Mouse (Mus musculus) hindbrain, embryonic 16.5 days (tissue): Measurements from ENCODE around the gene Dapk2. TPM values are rescaled to one million over a fixed set of nuclear protein-coding genes. Genes with fewer than 3 reads are reported as not detected.

ENCODE experiments used
- ATAC-seq: fragments of 200-750 bp; cut with Nextera tagmentation; 2 replicates; pipeline ENCODE4 v1.8.0; 2017; ENCODE audit warnings: moderate TSS enrichment, moderate library complexity
- H3K27ac ChIP-seq: fragments of 300-500 bp; sonication (generic); 2 replicates; pipeline ENCODE4 v1.5.1; 2014; ENCODE audit warnings: low read depth, mild to moderate bottlenecking, control low read depth, low read length, moderate library complexity
- H3K27me3 ChIP-seq: fragments of 300-500 bp; sonication (generic); replicated peaks from 2 replicates; pipeline ENCODE4 v1.6.1; 2014; ENCODE audit warnings: low read length; ENCODE audit not compliant: control insufficient read depth, insufficient read depth
- H3K36me3 ChIP-seq: fragments of 300-500 bp; sonication (generic); 2 replicates; pipeline ENCODE4 v1.6.1; 2014; ENCODE audit warnings: mild to moderate bottlenecking, low read length, moderate library complexity, mixed read lengths; ENCODE audit not compliant: control insufficient read depth, insufficient read depth
- H3K4me1 ChIP-seq: fragments of 300-500 bp; sonication (generic); 2 replicates; pipeline ENCODE4 v1.6.1; 2014; ENCODE audit warnings: low read depth, low read length; ENCODE audit not compliant: control insufficient read depth, insufficient read depth
- H3K4me2 ChIP-seq: fragments of 300-500 bp; sonication (generic); 2 replicates; pipeline ENCODE4 v1.6.1; 2014; ENCODE audit warnings: mild to moderate bottlenecking, low read length, control low read depth, moderate library complexity
- H3K4me3 ChIP-seq: fragments of 300-500 bp; sonication (generic); 2 replicates; pipeline ENCODE4 v1.5.1; 2014; ENCODE audit warnings: mild to moderate bottlenecking, low read length, control low read depth, moderate library complexity
- H3K9ac ChIP-seq: fragments of 300-500 bp; sonication (generic); 2 replicates; pipeline ENCODE4 v1.6.1; 2014; ENCODE audit warnings: low read depth, mild to moderate bottlenecking, control low read depth, low read length, moderate library complexity
- H3K9me3 ChIP-seq: fragments of 300-500 bp; sonication (generic); 2 replicates; pipeline ENCODE4 v1.6.1; 2014; ENCODE audit warnings: mild to moderate bottlenecking, low read length, moderate library complexity; ENCODE audit not compliant: control insufficient read depth
- WGBS: fragments of 180-500 bp; shearing (Covaris S2); extraction: QIAGEN DNeasy Blood & Tissue Kit; methylation state at CpG from one replicate; pipeline ENCODE4 v1.1.7; 2014; 5-methylcytosine and 5-hydroxymethylcytosine counted together
- polyA plus RNA-seq: library from polyadenylated mRNA; unstranded; fragments of >200 nt; fragmentation: Nextera tagmentation; extraction: Ambion mirVana; gene quantifications from 2 replicates; pipeline ENCODE4 v1.2.1, GENCODE M21; 2015

Dapk2 gene
- polyA plus RNA-seq, 1 experiment from 2014 or later = 0.79 TPM

- WGBS = 91% methylated on average over 6 of the region's 6 CpGs
- H3K9me3 ChIP-seq = no peaks in the 10 kb centered on the region
- H3K4me3 ChIP-seq = no peak overlapping the region
- peaks cover 13% of the 10 kb centered on the region for H3K27me3 ChIP-seq
- no peaks in the 10 kb centered on the region for H3K36me3 ChIP-seq
- no peak overlapping the region for H3K4me2 ChIP-seq
- no peaks in the 10 kb centered on the region; the same call in 1 of the 2 replicates for H3K4me1 ChIP-seq
- ATAC-seq = no peak
- no peak overlapping the region for H3K9ac ChIP-seq
- H3K27ac ChIP-seq = no peak overlapping the region
These were observed 935 bp downstream of the Dapk2 start for GRCm38 (mm10) chr9:66158885-66159430.

DNA sequence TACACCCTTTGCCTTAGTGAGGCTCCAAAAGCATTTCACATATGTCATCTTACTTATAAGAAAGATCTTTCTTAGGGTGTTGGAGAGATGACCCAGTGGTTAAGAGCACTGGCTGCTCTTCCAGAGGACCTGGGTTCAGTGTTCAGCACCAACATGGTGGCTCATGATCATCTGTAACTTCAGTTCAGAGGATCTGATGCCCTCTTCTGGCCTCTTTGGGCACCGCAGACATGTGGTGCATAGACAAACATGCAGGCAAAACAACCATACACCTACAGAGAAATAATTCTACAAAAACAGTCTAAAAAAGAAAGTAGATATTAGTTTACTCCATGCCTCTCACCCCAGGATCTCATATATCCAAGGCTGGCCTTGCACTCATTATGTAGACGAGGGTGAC is 2.1 kb downstream of the Dapk2 start:
- ATAC-seq = no peak
- no peak overlapping the region for H3K9ac ChIP-seq
- no peaks in the 10 kb centered on the region; the same call in 1 of the 2 replicates for H3K4me1 ChIP-seq
- H3K36me3 ChIP-seq = no peaks in the 10 kb centered on the region
- no peak overlapping the region for H3K4me3 ChIP-seq
- no peak overlapping the region for H3K27ac ChIP-seq
- WGBS = 100% methylated on average over 2 of the region's 2 CpGs
- peaks cover 13% of the 10 kb centered on the region for H3K27me3 ChIP-seq
- H3K4me2 ChIP-seq = no peak overlapping the region
- no peaks in the 10 kb centered on the region for H3K9me3 ChIP-seq

DNA sequence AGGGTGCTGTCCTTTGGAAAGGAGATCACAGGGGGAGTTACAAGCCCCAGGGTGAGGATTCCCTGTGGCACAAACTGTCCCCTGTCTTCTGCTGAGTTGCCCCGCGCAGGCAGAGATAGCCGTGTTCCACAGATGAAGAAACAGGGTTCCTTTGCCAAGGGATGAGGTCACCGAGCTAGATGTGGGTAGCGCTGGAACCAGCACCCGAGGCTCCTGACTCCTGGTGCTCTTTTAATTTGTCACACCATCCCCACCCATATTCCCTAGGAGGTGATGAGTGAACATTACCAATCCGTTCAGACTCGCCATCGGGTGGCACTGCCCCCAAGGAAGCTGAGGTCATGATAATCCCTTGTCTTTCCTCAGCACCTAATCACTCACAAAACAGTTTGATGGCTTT is 5.0 kb downstream of the Dapk2 start:
- no peaks in the 10 kb centered on the region for H3K36me3 ChIP-seq
- ATAC-seq = no peak
- H3K27ac ChIP-seq = no peak overlapping the region
- no peak overlapping the region for H3K4me2 ChIP-seq
- 84% methylated on average over 9 of the region's 9 CpGs for WGBS
- peaks cover 7% of the 10 kb centered on the region for H3K27me3 ChIP-seq
- no peak overlapping the region for H3K4me3 ChIP-seq
- H3K9ac ChIP-seq = no peak overlapping the region
- H3K4me1 ChIP-seq = no peaks in the 10 kb centered on the region; the same call in 1 of the 2 replicates
- no peaks in the 10 kb centered on the region for H3K9me3 ChIP-seq

GRCm38 (mm10) chr9:66167222-66167621 is 9.2 kb downstream of the Dapk2 start:
- Histone ChIP-seq H3K36me3 (no peaks in the 10 kb centered on the region), H3K27ac (no peak overlapping the region), H3K9me3 (no peaks in the 10 kb centered on the region), H3K27me3 (no peaks in the 10 kb centered on the region), H3K4me1 (no peaks in the 10 kb centered on the region; the same call in 1 of the 2 replicates), H3K9ac (no peak overlapping the region), H3K4me3 (no peak overlapping the region), H3K4me2 (no peak overlapping the region)
- ATAC-seq = no peak
- WGBS = 85% methylated on average over 5 of the region's 5 CpGs

DNA sequence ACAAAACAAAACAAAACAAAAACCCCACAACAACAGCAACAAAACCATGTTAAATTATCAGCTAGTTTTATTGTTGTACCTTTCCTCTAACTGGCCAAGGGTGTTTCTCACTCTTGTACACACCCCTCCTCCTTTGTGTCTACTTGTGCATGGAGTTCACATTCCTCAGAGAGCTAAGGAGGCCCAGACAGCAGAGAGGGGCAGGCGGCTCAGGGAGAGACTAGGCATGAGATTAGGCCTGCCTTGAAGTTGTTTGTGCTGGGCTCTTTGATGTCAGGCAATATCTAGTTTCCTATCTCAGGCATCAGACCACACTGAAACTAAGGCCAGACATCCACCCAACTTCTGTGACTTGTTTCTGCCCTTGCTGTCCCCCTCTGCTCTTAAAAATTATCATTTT is 10.2 kb downstream of the Dapk2 start:
- no peak for ATAC-seq
- Histone ChIP-seq H3K4me3 (no peak overlapping the region), H3K9me3 (no peaks in the 10 kb centered on the region), H3K27ac (no peak overlapping the region), H3K27me3 (no peaks in the 10 kb centered on the region), H3K36me3 (no peaks in the 10 kb centered on the region), H3K4me1 (no peaks in the 10 kb centered on the region; the same call in 1 of the 2 replicates), H3K4me2 (no peak overlapping the region), H3K9ac (no peak overlapping the region)
- WGBS = 22% methylated on average over 1 of the region's 1 CpGs

DNA sequence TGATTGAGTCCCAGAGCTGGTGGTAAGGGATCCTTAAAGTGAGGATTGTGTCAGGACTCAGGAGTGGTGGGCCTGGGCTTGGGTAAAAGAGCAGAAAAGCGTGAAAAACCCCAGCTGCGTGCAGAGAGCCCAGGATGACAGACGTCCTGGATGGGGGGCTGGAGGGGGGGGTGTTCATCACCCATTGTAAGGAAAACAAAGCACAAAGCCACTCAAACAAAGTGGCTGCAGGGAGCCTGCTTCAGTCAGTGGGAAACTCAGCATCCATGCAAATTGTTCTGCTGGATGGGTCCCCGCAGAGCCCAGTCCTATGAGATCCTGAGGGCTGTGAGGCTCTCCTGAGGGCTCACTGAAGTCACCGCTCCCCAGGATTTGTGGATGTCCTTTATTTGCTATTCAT is 12.5 kb downstream of the Dapk2 start:
- H3K36me3 ChIP-seq = no peaks in the 10 kb centered on the region
- no peaks in the 10 kb centered on the region for H3K27me3 ChIP-seq
- H3K9me3 ChIP-seq = no peaks in the 10 kb centered on the region
- H3K4me1 ChIP-seq = no peaks in the 10 kb centered on the region; the same call in 1 of the 2 replicates
- H3K27ac ChIP-seq = no peak overlapping the region
- H3K9ac ChIP-seq = no peak overlapping the region
- H3K4me3 ChIP-seq = no peak overlapping the region
- ATAC-seq = no peak
- no peak overlapping the region for H3K4me2 ChIP-seq
- 3% methylated on average over 5 of the region's 5 CpGs for WGBS

DNA sequence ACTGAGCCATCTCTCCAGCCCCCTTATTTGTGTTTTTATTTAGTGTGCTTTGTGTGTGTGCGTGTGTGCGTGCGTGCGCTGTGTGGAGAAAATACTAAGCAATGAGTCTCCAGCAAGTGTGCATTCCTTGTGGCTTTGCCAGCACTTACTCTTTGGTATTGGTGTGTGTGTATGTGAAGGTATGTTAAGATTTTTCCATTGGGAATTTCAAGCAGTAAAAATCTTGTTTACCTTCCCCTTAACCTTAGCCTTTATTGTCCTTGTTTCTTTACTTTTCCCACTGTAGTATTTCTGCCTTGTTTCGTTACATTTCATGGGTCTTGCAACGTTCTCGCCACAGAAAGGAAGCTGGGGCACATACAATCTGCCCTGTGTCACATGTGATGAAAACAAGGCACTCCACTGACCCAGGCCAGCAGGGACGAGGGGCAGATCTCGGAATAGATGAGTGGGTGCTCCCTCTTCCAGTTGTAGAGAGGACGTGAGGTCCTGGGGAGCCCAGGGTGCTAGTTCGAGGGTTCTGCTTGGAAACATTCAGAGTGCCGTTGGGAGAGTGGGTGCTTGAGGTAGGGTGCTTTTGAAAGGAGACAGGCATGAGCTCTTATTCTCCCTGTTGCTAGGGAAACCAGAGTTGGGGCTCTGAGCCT is 13.4 kb downstream of the Dapk2 start:
- no peaks in the 10 kb centered on the region; the same call in 1 of the 2 replicates for H3K4me1 ChIP-seq
- H3K27ac ChIP-seq = no peak overlapping the region
- no peaks in the 10 kb centered on the region for H3K9me3 ChIP-seq
- H3K4me3 ChIP-seq = no peak overlapping the region
- no peaks in the 10 kb centered on the region for H3K36me3 ChIP-seq
- H3K9ac ChIP-seq = no peak overlapping the region
- no peak overlapping the region for H3K4me2 ChIP-seq
- WGBS = 49% methylated on average over 12 of the region's 12 CpGs
- no peak for ATAC-seq
- no peaks in the 10 kb centered on the region for H3K27me3 ChIP-seq

DNA sequence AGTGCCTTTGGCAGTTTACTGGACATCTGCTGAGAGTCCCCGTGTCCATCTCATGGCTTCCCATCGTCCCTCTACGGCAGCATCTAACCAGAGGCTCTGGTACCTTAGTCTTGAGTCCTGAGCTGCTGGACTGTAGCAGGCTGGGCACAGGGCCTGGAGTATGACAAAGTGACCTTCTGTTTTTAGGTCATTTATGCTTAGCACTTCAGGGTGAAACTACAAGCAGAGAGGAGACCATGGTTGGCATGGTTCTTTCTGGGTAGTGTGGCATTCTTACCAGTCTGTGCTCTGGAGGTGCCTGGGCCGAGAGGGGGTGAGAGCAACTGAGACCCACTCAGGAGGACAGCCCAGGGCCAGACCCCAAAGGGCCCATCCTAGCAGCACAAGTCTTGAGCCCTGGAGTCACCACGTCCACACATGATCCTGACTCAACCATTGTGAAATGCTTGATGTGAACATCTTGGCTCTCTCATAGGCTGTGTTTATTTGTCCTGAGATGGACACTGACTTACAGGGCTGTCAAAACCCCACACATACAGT is 15.4 kb downstream of the Dapk2 start:
- Histone ChIP-seq H3K27me3 (no peaks in the 10 kb centered on the region), H3K4me3 (no peak overlapping the region), H3K4me1 (no peaks in the 10 kb centered on the region; the same call in 1 of the 2 replicates), H3K27ac (no peak overlapping the region), H3K36me3 (no peaks in the 10 kb centered on the region), H3K9me3 (no peaks in the 10 kb centered on the region), H3K9ac (no peak overlapping the region), H3K4me2 (no peak overlapping the region)
- 95% methylated on average over 5 of the region's 5 CpGs for WGBS
- ATAC-seq = no peak

GRCm38 (mm10) chr9:66174985-66175384 is 17.0 kb downstream of the Dapk2 start:
- H3K9me3 ChIP-seq = no peaks in the 10 kb centered on the region
- ATAC-seq = no peak
- WGBS = 80% methylated on average over 3 of the region's 3 CpGs
- H3K27ac ChIP-seq = no peak overlapping the region
- no peak overlapping the region for H3K4me2 ChIP-seq
- H3K27me3 ChIP-seq = no peaks in the 10 kb centered on the region
- H3K9ac ChIP-seq = no peak overlapping the region
- H3K4me1 ChIP-seq = no peaks in the 10 kb centered on the region; the same call in 1 of the 2 replicates
- no peaks in the 10 kb centered on the region for H3K36me3 ChIP-seq
- H3K4me3 ChIP-seq = no peak overlapping the region
